Mouse (Mus musculus) lung, postnatal 0 days (tissue): ENCODE measurements around the gene Slc38a10. TPM values are rescaled to one million over a fixed set of nuclear protein-coding genes. Genes with fewer than 3 reads are reported as not detected.

Experiments
- ATAC-seq: fragments of 200-750 bp; cut with Nextera tagmentation; 2 replicates; pipeline ENCODE4 v1.8.0; 2017; ENCODE audit warnings: moderate library complexity
- DNase-seq: peaks from one replicate; pipeline ENCODE4 v3.0.0-alpha.2; 2016; ENCODE audit warnings: low spot score
- H3K27ac ChIP-seq: fragments of 300-500 bp; sonication (generic); 2 replicates; pipeline ENCODE4 v1.5.1; 2014; ENCODE audit warnings: antibody characterized with exemption, mild to moderate bottlenecking, low read length, mixed read lengths
- H3K27me3 ChIP-seq: fragments of 300-500 bp; sonication (generic); replicated peaks from 2 replicates; pipeline ENCODE4 v1.6.1; 2014; ENCODE audit warnings: low read length, mixed read lengths; ENCODE audit not compliant: insufficient read depth
- H3K36me3 ChIP-seq: fragments of 300-500 bp; sonication (generic); 2 replicates; pipeline ENCODE4 v1.6.1; 2014; ENCODE audit warnings: low read length, mixed read lengths; ENCODE audit not compliant: insufficient read depth
- H3K4me1 ChIP-seq: fragments of 300-500 bp; sonication (generic); 2 replicates; pipeline ENCODE4 v1.6.1; 2014; ENCODE audit warnings: antibody characterized with exemption, low read depth, low read length, mixed read lengths; ENCODE audit not compliant: insufficient read depth
- H3K4me2 ChIP-seq: fragments of 300-500 bp; sonication (generic); replicated peaks from 2 replicates; pipeline ENCODE4 v1.6.1; 2014; ENCODE audit warnings: low read depth, mild to moderate bottlenecking, low read length, moderate library complexity, mixed read lengths
- H3K4me3 ChIP-seq: fragments of 300-500 bp; sonication (generic); 2 replicates; pipeline ENCODE4 v1.5.1; 2014; ENCODE audit warnings: low read depth, low read length
- H3K9ac ChIP-seq: fragments of 300-500 bp; sonication (generic); replicated peaks from 2 replicates; pipeline ENCODE4 v1.6.1; 2014; ENCODE audit warnings: low read depth, mild to moderate bottlenecking
- H3K9me3 ChIP-seq: fragments of 300-500 bp; sonication (generic); 2 replicates; pipeline ENCODE4 v1.6.1; 2016; ENCODE audit warnings: low read length, mixed read lengths
- CTCF ChIP-seq: IDR thresholded peaks from 2 replicates; pipeline ENCODE4 v1.5.1; 2016; ENCODE audit warnings: antibody characterized with exemption, mild to moderate bottlenecking
- EP300 ChIP-seq: IDR thresholded peaks from 2 replicates; pipeline ENCODE4 v1.6.1; 2016; ENCODE audit warnings: antibody characterized with exemption, mild to moderate bottlenecking, control low read depth
- WGBS: fragments of 180-500 bp; shearing (Covaris S2); extraction: QIAGEN DNeasy Blood & Tissue Kit; methylation state at CpG from one replicate; pipeline ENCODE4 v1.1.7; 2014; 5-methylcytosine and 5-hydroxymethylcytosine counted together
- polyA plus RNA-seq: library from polyadenylated mRNA; unstranded; fragments of >200 nt; fragmentation: Nextera tagmentation; extraction: Ambion mirVana; gene quantifications from 2 replicates; pipeline ENCODE4 v1.2.1, GENCODE M21; 2015

Gene Slc38a10
- polyA plus RNA-seq, 1 experiment from 2014 or later: 66.6 TPM

DNA sequence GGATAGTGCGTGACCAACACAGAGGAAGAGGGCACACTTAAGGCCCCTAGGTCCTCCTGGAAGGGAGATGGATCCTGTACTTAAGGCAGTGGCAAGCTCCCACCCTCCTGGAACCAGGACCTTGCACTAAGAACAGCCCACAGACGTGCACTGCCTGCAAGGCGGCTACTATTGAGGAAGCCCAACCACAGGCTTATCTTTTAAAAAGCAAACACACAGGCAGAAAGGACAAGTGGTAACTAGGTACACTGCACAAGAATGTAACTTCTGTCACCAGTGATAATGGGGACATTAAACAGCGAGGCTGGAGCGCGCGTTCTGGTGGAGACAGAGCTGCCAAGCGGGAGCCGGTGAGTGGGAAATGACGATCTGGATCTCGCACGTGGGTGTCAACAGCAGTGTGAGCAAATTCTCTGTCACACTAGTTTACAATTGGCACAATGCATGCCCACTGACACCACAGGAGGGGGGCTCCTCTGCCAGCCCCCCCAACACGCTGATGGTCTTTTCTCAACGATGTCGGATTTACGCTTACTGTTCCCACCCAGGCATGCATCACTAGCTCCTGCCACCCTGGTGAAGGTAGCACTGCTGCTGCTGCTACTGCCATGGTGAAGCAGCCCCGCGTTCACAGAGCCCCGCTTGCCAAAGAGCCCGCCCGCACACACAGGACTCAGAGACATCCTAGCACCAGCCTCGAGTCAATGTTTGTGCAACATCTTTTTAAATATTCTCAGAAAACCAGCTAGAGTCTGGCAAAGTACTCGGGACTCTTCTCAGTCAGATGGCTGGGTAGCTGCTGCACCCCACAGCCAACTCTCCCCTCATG lies 14.1 kb downstream of the Slc38a10 start:
- peak; percentile 74 for DNase-seq
- peak overlapping the region; percentile 78 for H3K27ac ChIP-seq
- H3K4me2 ChIP-seq: 0 out of 2 replicates have a peak overlapping the region, but pooled peaks have one; percentile 11
- ATAC-seq: peak; percentile 73
- H3K27me3 ChIP-seq: no peaks in the 10 kb centered on the region
- no peaks in the 10 kb centered on the region; the same call in 1 of the 2 replicates for H3K4me1 ChIP-seq
- no peak overlapping the region for H3K9ac ChIP-seq
- H3K36me3 ChIP-seq: peaks cover 5% of the 10 kb centered on the region; the same call in 1 of the 2 replicates
- TF ChIP-seq CTCF (no peak), EP300 (peak; percentile 57; the same call in 1 of the 2 replicates)
- 47% methylated on average over 23 of the region's 23 CpGs for WGBS
- no peaks in the 10 kb centered on the region for H3K9me3 ChIP-seq
- no peak overlapping the region for H3K4me3 ChIP-seq

GRCm38 (mm10) chr11:120136195-120136594 lies 15.0 kb downstream of the Slc38a10 start:
- H3K27ac ChIP-seq: peak overlapping the region; percentile 78
- DNase-seq (no peak), ATAC-seq (no peak)
- H3K9ac ChIP-seq: no peak overlapping the region
- TF ChIP-seq CTCF (no peak), EP300 (no peak)
- H3K36me3 ChIP-seq: peaks cover 11% of the 10 kb centered on the region
- H3K9me3 ChIP-seq: no peaks in the 10 kb centered on the region
- WGBS: 58% methylated on average over 8 of the region's 8 CpGs
- no peak overlapping the region for H3K4me2 ChIP-seq
- no peaks in the 10 kb centered on the region; the same call in 1 of the 2 replicates for H3K4me1 ChIP-seq
- H3K27me3 ChIP-seq: no peaks in the 10 kb centered on the region
- H3K4me3 ChIP-seq: no peak overlapping the region

DNA sequence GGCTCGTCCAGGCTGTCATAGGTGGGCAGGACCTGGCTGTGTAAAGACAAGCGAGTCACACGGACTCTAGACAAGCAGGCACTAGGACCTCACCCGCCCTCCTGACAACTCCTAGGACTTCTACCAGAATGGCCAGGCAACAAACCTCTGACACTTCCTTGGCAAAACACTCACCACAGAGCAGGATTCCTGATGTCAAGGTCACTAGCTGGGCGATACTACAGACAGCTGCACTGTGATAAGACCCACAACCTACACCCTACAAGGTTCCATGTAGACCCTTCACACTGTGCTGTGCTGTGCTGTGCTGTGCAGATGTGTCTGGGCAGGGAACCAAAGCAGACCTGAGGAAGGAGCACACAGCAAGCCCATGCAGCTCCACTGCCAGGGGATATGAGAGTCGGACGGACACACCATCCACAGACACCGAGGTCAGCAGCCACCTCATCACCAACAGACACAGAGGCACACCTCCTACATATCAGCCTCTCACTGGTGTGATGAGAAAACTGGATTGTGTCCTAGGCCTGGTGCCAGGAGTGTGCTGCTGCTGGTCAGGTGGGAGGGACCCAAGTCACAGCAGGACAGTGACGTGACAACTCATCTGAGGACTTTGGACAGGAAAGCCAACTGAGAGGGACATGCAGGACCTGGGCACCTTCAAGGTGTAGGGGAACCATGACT lies 16.2 kb downstream of the Slc38a10 start:
- Histone ChIP-seq H3K27me3 (no peaks in the 10 kb centered on the region), H3K36me3 (peaks cover 14% of the 10 kb centered on the region), H3K9ac (no peak overlapping the region), H3K9me3 (no peaks in the 10 kb centered on the region), H3K27ac (peak overlapping the region; percentile 71; the same call in 1 of the 2 replicates), H3K4me1 (no peaks in the 10 kb centered on the region; the same call in 1 of the 2 replicates), H3K4me3 (no peak overlapping the region), H3K4me2 (no peak overlapping the region)
- WGBS: 71% methylated on average over 9 of the region's 9 CpGs
- TF ChIP-seq CTCF: no peak
- TF ChIP-seq EP300: no peak
- ATAC-seq (no peak), DNase-seq (no peak)

DNA sequence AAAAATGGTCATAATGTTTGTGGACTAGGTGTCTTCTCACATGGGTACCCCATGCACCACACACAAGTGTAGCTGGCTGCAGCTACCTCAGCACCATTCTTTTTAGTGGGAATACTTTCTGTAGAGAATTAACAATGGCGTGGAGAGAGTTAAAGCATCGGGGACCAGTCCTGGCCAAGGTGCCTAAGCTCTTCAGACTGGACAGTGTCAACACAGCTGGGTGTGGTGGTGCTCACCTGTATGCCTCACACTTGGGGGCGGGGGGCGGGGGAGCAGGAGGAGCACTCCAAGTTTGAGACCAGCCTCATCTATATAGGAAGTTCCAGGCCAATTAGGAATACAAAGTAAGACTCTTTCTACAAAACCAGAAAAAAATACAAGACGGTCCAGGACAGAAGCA lies 17.0 kb downstream of the Slc38a10 start:
- no peak overlapping the region for H3K4me3 ChIP-seq
- no peak for TF ChIP-seq CTCF
- TF ChIP-seq EP300: no peak
- DNase-seq (peak; percentile 59), ATAC-seq (peak; percentile 71)
- 67% methylated on average over 5 of the region's 5 CpGs for WGBS
- no peaks in the 10 kb centered on the region for H3K9me3 ChIP-seq
- H3K9ac ChIP-seq: no peak overlapping the region
- peak overlapping the region; percentile 71 for H3K27ac ChIP-seq
- H3K36me3 ChIP-seq: peaks cover 23% of the 10 kb centered on the region
- no peaks in the 10 kb centered on the region for H3K27me3 ChIP-seq
- H3K4me2 ChIP-seq: no peak overlapping the region
- H3K4me1 ChIP-seq: no peaks in the 10 kb centered on the region; the same call in 1 of the 2 replicates

DNA sequence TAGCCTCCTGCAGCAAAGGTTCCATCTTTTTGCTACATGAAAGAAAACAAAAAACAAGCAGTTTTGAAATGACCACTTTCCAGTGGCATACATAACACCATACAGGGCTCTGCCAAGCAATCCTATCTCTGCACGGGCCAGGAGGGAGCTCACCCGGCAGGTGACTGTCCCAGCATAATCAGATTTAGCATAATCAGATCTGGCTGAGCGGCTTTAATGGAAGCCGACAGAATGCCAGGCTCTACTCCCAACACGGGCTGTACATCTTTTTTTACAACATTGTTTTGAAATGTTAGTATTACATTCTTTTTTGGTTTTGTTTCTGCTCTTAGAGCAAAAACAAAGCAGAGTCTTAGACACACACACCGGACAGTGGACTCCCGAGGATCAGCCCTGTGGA lies 21.9 kb downstream of the Slc38a10 start:
- DNase-seq (no peak), ATAC-seq (no peak)
- Histone ChIP-seq H3K27me3 (no peaks in the 10 kb centered on the region), H3K36me3 (peaks cover 37% of the 10 kb centered on the region), H3K9me3 (no peaks in the 10 kb centered on the region), H3K4me3 (no peak overlapping the region), H3K4me1 (no peaks in the 10 kb centered on the region), H3K27ac (no peak overlapping the region), H3K4me2 (no peak overlapping the region), H3K9ac (no peak overlapping the region)
- TF ChIP-seq EP300 (no peak), CTCF (no peak)
- WGBS: 87% methylated on average over 7 of the region's 7 CpGs

- 89% methylated on average over 2 of the region's 2 CpGs for WGBS
- TF ChIP-seq EP300 (no peak), CTCF (0 out of 2 replicates have a peak, but pooled peaks have one; percentile 2)
- Histone ChIP-seq H3K9me3 (no peaks in the 10 kb centered on the region), H3K27me3 (no peaks in the 10 kb centered on the region), H3K27ac (no peak overlapping the region), H3K36me3 (peaks cover 35% of the 10 kb centered on the region), H3K9ac (no peak overlapping the region), H3K4me1 (no peaks in the 10 kb centered on the region), H3K4me2 (no peak overlapping the region), H3K4me3 (no peak overlapping the region)
- ATAC-seq (no peak), DNase-seq (no peak)
Measured at GRCm38 (mm10) chr11:120126845-120127244, 24.3 kb downstream of the Slc38a10 start.
